Mouse (Mus musculus) heart, postnatal 0 days (tissue): ENCODE measurements around the gene Plxdc1.

Source experiments
- CTCF ChIP-seq: IDR thresholded peaks from 2 replicates; pipeline ENCODE4 v1.5.1; 2016; ENCODE audit warnings: antibody characterized with exemption, control low read depth, low read depth
- EP300 ChIP-seq: IDR thresholded peaks from 2 replicates; pipeline ENCODE4 v1.6.1; 2016; ENCODE audit warnings: antibody characterized with exemption, low read depth

DNA sequence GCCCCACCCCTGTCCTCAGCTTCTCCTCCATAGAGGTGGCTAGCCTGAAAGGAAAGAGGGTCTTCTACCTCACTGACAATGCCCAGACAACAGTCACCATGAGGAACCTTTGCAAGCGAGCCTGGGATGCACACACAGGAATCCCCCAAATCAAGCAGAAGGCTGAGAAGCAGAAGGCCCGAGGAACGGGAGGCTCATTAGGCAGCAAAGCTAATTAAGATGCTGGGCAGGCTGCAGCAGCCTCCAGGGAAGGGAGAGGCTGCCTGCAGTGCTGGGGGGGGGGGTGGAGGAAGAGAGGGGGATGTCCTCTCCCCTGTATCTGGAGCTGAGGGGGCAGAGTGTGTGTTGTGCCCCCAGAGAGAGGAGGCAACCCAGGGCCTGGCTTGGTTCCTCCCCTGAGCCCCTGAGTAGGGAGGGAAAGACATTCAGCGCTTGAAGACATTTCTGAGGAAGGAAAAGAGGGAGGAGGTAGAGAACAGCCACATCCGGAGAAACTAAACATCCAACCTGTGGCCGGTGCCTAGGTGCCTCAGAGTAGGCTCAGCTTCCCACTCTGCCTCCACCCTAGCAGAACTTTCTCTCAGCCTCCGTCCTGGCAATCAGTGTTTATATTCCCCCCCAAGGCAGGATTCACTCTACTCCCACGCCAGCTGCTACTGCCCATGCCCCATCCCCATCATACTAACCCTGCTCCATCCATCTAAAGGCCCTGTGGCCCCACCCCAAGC is 33.8 kb upstream of the Plxdc1 start:
- no peak for TF ChIP-seq CTCF
- no peak for TF ChIP-seq EP300
